Mouse (Mus musculus) embryonic facial prominence, embryonic 10.5 days (tissue): Measurements from ENCODE around the gene Atp2a2. TPM values are rescaled to one million over a fixed set of nuclear protein-coding genes. Genes with fewer than 3 reads are reported as not detected.
A peak's percentile ranks its signal among the peaks of the same experiment; 100 is the strongest.
"Not testable (repeated sequence)": the region's sequence is repeated elsewhere in the genome, so short reads cannot be mapped to it uniquely, and the experiment has no call there.

Source experiments
- DNase-seq: peaks from one replicate; pipeline ENCODE4 v3.0.0-alpha.2; 2017; ENCODE audit warnings: low spot score
- H3K27ac ChIP-seq: fragments of 300-500 bp; sonication (generic); replicated peaks from 2 replicates; pipeline ENCODE4 v1.5.1; 2016; ENCODE audit warnings: mild to moderate bottlenecking
- H3K27me3 ChIP-seq: fragments of 300-500 bp; sonication (generic); replicated peaks from 2 replicates; pipeline ENCODE4 v1.6.1; 2016; ENCODE audit warnings: low read depth, mild to moderate bottlenecking; ENCODE audit not compliant: poor library complexity, severe bottlenecking
- H3K36me3 ChIP-seq: fragments of 300-500 bp; sonication (generic); replicated peaks from 2 replicates; pipeline ENCODE4 v1.6.1; 2016; ENCODE audit warnings: mild to moderate bottlenecking, moderate library complexity
- H3K4me1 ChIP-seq: fragments of 300-500 bp; sonication (generic); 2 replicates; pipeline ENCODE4 v1.6.1; 2016
- H3K4me3 ChIP-seq: fragments of 300-500 bp; sonication (generic); 2 replicates; pipeline ENCODE4 v1.5.1; 2016; ENCODE audit warnings: mild to moderate bottlenecking, moderate library complexity
- H3K9me3 ChIP-seq: fragments of 300-500 bp; sonication (generic); 2 replicates; pipeline ENCODE4 v1.6.1; 2016; ENCODE audit warnings: mild to moderate bottlenecking
- WGBS: fragments of 180-500 bp; shearing (Covaris S2); methylation state at CpG from one replicate; pipeline ENCODE4 v1.1.7; 2016; 5-methylcytosine and 5-hydroxymethylcytosine counted together
- polyA plus RNA-seq: library from polyadenylated mRNA; unstranded; fragments of >200 nt; fragmentation: Nextera tagmentation; extraction: Ambion mirVana; gene quantifications from 2 replicates; pipeline ENCODE4 v1.2.1, GENCODE M21; 2016

Gene Atp2a2
- polyA plus RNA-seq, 1 experiment from 2014 or later = 35.3 TPM

DNA sequence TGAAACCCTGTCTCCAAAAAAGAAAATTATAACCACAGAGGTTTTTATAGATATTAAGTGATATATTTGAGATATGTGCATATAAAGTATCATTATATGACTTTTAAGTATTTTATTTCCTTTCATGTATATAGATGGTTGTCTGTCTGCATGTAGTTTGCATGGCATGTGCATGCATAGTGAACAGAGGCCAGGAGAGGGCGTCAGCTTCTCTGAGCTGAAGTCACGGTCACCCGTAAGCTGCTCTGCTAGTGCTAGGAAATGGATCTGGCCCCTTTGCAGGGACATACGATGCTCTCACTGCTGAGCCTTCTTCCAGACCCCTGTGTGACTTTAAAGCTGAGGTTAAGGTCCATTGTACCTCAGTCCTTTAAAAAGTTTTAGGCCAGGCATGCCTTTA lies 67.5 kb downstream of the Atp2a2 start:
- Histone ChIP-seq H3K27ac (no peak overlapping the region), H3K9me3 (no peaks in the 10 kb centered on the region), H3K27me3 (no peaks in the 10 kb centered on the region), H3K36me3 (peaks cover 100% of the 10 kb centered on the region), H3K4me3 (no peak overlapping the region), H3K4me1 (no peaks in the 10 kb centered on the region)
- 84% methylated on average over 4 of the region's 4 CpGs for whole genome bisulfite sequencing
- no peak for DNase-seq

DNA sequence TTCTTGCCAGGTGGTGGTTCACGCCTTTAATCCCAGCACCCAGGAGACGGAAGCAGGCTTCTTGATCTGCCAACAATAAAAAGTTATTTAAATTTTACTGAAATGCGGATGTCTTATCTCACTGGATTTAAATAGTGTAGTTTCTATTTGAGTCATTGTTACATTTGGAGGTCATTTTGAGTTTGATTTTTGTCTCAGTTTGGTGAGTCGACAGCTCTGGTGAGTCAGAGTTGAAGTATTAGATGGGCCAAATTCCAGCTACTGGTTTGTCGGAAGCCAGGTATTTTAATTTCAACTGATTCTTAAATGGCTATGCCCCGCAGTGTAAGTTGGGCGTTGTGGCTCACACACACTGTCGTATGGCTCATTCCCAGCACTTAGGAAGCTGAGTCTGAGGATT lies 70.8 kb downstream of the Atp2a2 start:
- Histone ChIP-seq H3K36me3 (peaks cover 100% of the 10 kb centered on the region), H3K4me1 (no peaks in the 10 kb centered on the region), H3K27ac (no peak overlapping the region), H3K4me3 (no peak overlapping the region), H3K27me3 (no peaks in the 10 kb centered on the region), H3K9me3 (no peaks in the 10 kb centered on the region)
- WGBS = 95% methylated on average over 8 of the region's 8 CpGs
- no peak for DNase-seq

GRCm38 (mm10) chr5:122430036-122430775 lies 71.8 kb downstream of the Atp2a2 start:
- 93% methylated on average over 4 of the region's 4 CpGs for WGBS
- Histone ChIP-seq H3K4me1 (no peaks in the 10 kb centered on the region), H3K36me3 (peaks cover 99% of the 10 kb centered on the region), H3K9me3 (no peaks in the 10 kb centered on the region), H3K4me3 (no peak overlapping the region), H3K27me3 (no peaks in the 10 kb centered on the region), H3K27ac (no peak overlapping the region)
- no peak for DNase-seq

- WGBS = 94% methylated on average over 2 of the region's 2 CpGs
- Histone ChIP-seq H3K27ac (no peak overlapping the region), H3K4me3 (no peak overlapping the region), H3K4me1 (peaks cover 18% of the 10 kb centered on the region), H3K27me3 (no peaks in the 10 kb centered on the region), H3K9me3 (no peaks in the 10 kb centered on the region), H3K36me3 (peaks cover 59% of the 10 kb centered on the region)
- no peak for DNase-seq
These were observed 76.5 kb downstream of the Atp2a2 start for GRCm38 (mm10) chr5:122425550-122425949.

DNA sequence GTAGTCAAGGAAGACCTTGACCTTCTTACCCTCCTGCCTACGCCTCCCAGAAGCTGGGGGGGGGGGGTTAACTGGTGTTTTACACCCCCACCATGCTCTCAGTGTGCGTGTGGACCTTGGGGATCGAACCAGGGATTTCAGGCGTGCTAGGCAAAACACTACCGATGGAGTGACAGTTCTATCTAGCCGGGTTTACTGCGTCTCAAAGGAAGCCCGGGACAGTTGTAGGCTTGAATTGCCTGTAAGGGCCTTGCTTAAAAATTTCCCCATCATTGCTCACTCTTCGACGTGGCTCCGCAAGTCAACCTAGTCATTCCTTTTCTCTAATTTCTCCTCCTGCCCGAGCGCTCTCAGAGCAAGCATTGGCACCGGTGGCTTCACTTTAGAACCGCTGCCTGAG lies 78.9 kb downstream of the Atp2a2 start:
- WGBS = 34% methylated on average over 15 of the region's 15 CpGs
- Histone ChIP-seq H3K27me3 (no peaks in the 10 kb centered on the region), H3K9me3 (no peaks in the 10 kb centered on the region), H3K4me3 (peak overlapping the region; percentile 80), H3K4me1 (peaks cover 18% of the 10 kb centered on the region), H3K27ac (peak overlapping the region; percentile 96), H3K36me3 (peaks cover 34% of the 10 kb centered on the region)
- DNase-seq = peak; percentile 21

- H3K27ac ChIP-seq = peak overlapping the region; percentile 96
- peak overlapping the region; percentile 80 for H3K4me3 ChIP-seq
- peaks cover 18% of the 10 kb centered on the region for H3K4me1 ChIP-seq
- no peaks in the 10 kb centered on the region for H3K27me3 ChIP-seq
- H3K9me3 ChIP-seq = no peaks in the 10 kb centered on the region
- H3K36me3 ChIP-seq = peaks cover 27% of the 10 kb centered on the region
- peak; percentile 89 for DNase-seq
- WGBS = under 1% methylated on average over 73 of the region's 73 CpGs
These were observed 79.7 kb downstream of the Atp2a2 start for GRCm38 (mm10) chr5:122422071-122422964.

DNA sequence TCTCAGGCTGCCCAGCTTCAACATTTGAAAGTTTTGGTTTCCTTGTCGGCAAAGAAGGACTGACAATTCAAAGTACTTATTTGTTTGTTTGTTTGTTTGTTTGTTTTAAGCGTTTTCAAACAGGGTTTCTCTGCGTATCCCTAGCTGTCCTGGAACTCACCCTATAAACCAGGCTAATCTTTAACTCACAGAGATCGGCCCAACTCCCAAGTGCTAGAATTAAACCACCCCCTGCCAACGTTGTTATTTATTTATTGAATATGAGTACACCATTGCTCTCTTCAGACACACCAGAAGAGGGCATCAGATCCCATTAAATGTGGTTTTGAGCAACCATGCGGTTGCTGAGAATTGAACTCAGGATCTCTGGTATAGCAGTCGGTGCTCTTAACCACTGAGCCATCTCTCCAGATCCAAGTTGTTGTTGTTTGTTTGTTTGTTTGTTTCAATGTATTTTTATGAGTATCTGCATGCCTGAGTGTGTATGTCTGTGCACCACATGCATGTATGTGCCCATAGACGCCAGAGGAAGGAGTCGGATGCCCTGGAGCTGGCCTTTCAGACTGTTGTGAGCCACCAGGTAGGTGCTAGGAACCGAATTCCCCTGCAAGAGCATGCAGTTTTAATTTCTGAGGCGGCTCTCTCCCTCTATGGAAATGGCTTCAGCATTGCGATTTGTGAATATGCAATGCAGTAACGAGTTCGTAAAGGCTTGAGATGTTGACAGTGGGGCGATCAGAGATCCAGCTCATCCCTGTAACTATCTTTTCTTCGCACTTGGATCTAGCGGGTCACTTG lies 80.6 kb downstream of the Atp2a2 start, which contains the start of gene Anapc7:
Gene Anapc7, plus strand, starts transcription at position 423 of the 798 bp plus-strand sequence.
- no peaks in the 10 kb centered on the region for H3K27me3 ChIP-seq
- no peak for DNase-seq
- no peaks in the 10 kb centered on the region for H3K9me3 ChIP-seq
- peaks cover 18% of the 10 kb centered on the region for H3K4me1 ChIP-seq
- peaks cover 18% of the 10 kb centered on the region for H3K36me3 ChIP-seq
- H3K4me3 ChIP-seq = peak within 1 kb of the TSS; percentile 80
- WGBS = 26% methylated on average over 17 of the region's 17 CpGs
- peak within 1 kb of the TSS; percentile 96 for H3K27ac ChIP-seq

DNA sequence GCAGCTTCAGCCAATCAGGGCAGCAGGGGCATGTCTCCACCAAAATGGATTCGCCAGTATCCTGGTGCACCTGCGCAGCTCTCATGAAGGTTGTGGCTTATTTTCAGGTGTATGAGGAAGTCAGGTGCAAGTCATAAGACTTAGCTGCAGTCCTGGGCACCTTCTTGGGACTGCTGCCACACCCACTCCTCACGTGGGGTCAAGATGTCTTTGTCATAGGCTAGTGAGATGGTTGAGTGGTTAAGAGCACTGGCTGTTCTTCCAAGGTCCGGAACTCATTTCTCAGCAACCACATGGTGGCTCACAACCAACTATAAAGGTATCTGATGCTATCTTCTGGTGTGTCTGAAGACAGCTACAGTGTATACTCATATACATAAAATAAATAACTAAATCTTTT lies 81.3 kb downstream of the Atp2a2 start:
- peaks cover 18% of the 10 kb centered on the region for H3K4me1 ChIP-seq
- H3K27me3 ChIP-seq, H3K9me3 ChIP-seq, H3K27ac ChIP-seq, H3K4me3 ChIP-seq, DNase-seq: not testable (repeated sequence)
- WGBS = 68% methylated on average over 4 of the region's 4 CpGs
- peaks cover 10% of the 10 kb centered on the region for H3K36me3 ChIP-seq

DNA sequence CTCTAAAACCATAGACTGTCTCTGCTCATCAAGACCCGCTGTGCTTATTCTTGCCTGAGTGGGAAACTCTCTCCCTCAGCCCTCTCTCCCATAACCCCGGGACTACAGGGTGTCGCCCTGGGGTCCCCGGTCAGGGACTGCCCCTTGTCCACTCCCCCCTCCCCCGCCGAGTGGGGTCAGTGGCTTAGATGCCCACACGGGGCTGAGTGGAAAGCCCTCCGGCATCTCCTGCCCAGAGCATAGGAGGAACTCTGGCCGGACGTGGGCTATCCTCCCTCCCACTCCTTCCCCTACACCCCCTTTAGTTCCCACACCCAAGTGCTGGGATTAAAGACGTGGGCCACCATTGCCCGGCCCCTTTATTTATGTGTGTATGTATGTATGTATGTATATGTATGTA lies 86.6 kb downstream of the Atp2a2 start:
- H3K27me3 ChIP-seq = no peaks in the 10 kb centered on the region
- no peak for DNase-seq
- WGBS = 88% methylated on average over 12 of the region's 12 CpGs

GRCm38 (mm10) chr5:122414351-122414750 lies 87.7 kb downstream of the Atp2a2 start:
- Histone ChIP-seq H3K36me3 (peaks cover 12% of the 10 kb centered on the region), H3K4me3 (no peak overlapping the region), H3K27me3 (no peaks in the 10 kb centered on the region), H3K27ac (no peak overlapping the region), H3K4me1 (0 out of 2 replicates have a peak, but pooled peaks cover 2% of the 10 kb centered on the region), H3K9me3 (no peaks in the 10 kb centered on the region)
- WGBS = 93% methylated on average over 5 of the region's 5 CpGs
- no peak for DNase-seq

More for the DNA sequence above, 86.6 kb downstream of the Atp2a2 start:
- Histone ChIP-seq H3K4me3 (no peak overlapping the region), H3K36me3 (peaks cover under 1% of the 10 kb centered on the region; the same call in 1 of the 2 replicates), H3K4me1 (0 out of 2 replicates have a peak, but pooled peaks cover 2% of the 10 kb centered on the region), H3K27ac (no peak overlapping the region), H3K9me3 (no peaks in the 10 kb centered on the region)

- no peak overlapping the region for H3K4me3 ChIP-seq
- no peak for DNase-seq
- H3K9me3 ChIP-seq = no peaks in the 10 kb centered on the region
- peaks cover 14% of the 10 kb centered on the region for H3K36me3 ChIP-seq
- 0 out of 2 replicates have a peak, but pooled peaks cover 2% of the 10 kb centered on the region for H3K4me1 ChIP-seq
- 62% methylated on average over 6 of the region's 6 CpGs for WGBS
- H3K27ac ChIP-seq = no peak overlapping the region
- H3K27me3 ChIP-seq = no peaks in the 10 kb centered on the region
These were observed 89.2 kb downstream of the Atp2a2 start for GRCm38 (mm10) chr5:122412826-122413225.

DNA sequence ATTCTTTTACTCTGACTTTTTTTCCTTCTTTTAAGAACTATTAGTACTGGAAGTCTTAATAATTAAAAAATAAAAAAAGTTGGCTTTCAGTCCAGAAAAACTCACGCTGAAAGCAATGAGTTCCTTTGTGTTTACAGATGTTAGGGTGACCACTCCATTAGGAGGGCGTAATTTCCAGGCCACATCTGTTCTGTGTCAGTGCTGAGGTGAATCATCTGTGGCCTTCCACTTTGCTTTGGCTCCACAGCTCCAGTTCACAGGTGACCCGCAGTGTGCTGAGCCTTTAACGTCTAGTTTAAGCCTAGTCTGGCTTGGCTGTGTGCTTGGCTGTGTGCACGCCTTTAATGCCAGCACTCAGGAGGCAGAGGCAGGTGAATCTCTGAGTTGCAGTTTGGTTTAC lies 90.1 kb downstream of the Atp2a2 start:
- Histone ChIP-seq H3K36me3 (peaks cover 24% of the 10 kb centered on the region), H3K9me3 (0 out of 2 replicates have a peak, but pooled peaks cover under 1% of the 10 kb centered on the region), H3K4me3 (no peak overlapping the region), H3K4me1 (0 out of 2 replicates have a peak, but pooled peaks cover 2% of the 10 kb centered on the region), H3K27me3 (no peaks in the 10 kb centered on the region), H3K27ac (no peak overlapping the region)
- DNase-seq = no peak
- WGBS = 82% methylated on average over 5 of the region's 5 CpGs
